Mouse (Mus musculus): ENCODE measurements around the gene Tcap. TPM values are rescaled to one million over a fixed set of nuclear protein-coding genes. Genes with fewer than 3 reads are reported as not detected.

The Tcap gene
- polyA plus RNA-seq, 1 experiment from 2014 or later, result 0.35 TPM

- Histone ChIP-seq H3K9ac (no peak overlapping the region), H3K4me2 (no peak overlapping the region), H3K27me3 (peaks cover 39% of the 10 kb centered on the region), H3K9me3 (no peaks in the 10 kb centered on the region), H3K36me3 (no peaks in the 10 kb centered on the region), H3K4me1 (replicated peaks) (peaks cover 7% of the 10 kb centered on the region), H3K27ac (no peak overlapping the region), H3K4me3 (no peak overlapping the region)
- 73% methylated on average over 6 of the region's 6 CpGs for WGBS
- no peak for ATAC-seq (ENCODE audit: low FRiP score)
Measured at GRCm38 (mm10) chr11:98406621-98407020, 23.0 kb downstream of the Tcap start.

GRCm38 (mm10) chr11:98408872-98409271 is 25.3 kb downstream of the Tcap start:
- WGBS, result 33% methylated on average over 8 of the region's 8 CpGs
- Histone ChIP-seq H3K4me1 (replicated peaks) (peaks cover 29% of the 10 kb centered on the region), H3K27me3 (peaks cover 46% of the 10 kb centered on the region), H3K4me3 (no peak overlapping the region), H3K4me2 (no peak overlapping the region), H3K9me3 (no peaks in the 10 kb centered on the region), H3K9ac (no peak overlapping the region), H3K36me3 (no peaks in the 10 kb centered on the region), H3K27ac (peak overlapping the region; percentile 52; the same call in 1 of the 2 replicates)
- ATAC-seq (ENCODE audit: low FRiP score), result peak; percentile 21; the same call in 1 of the 2 replicates

GRCm38 (mm10) chr11:98409341-98409822 is 25.8 kb downstream of the Tcap start:
- Histone ChIP-seq H3K9ac (0 out of 2 replicates have a peak overlapping the region, but pooled peaks have one; percentile 43), H3K9me3 (no peaks in the 10 kb centered on the region), H3K4me1 (replicated peaks) (peaks cover 34% of the 10 kb centered on the region), H3K4me2 (no peak overlapping the region), H3K36me3 (no peaks in the 10 kb centered on the region), H3K27ac (peak overlapping the region; percentile 52; the same call in 1 of the 2 replicates), H3K4me3 (no peak overlapping the region), H3K27me3 (peaks cover 50% of the 10 kb centered on the region)
- WGBS, result 0% methylated on average over 9 of the region's 10 CpGs
- ATAC-seq (ENCODE audit: low FRiP score), result peak; percentile 70

DNA sequence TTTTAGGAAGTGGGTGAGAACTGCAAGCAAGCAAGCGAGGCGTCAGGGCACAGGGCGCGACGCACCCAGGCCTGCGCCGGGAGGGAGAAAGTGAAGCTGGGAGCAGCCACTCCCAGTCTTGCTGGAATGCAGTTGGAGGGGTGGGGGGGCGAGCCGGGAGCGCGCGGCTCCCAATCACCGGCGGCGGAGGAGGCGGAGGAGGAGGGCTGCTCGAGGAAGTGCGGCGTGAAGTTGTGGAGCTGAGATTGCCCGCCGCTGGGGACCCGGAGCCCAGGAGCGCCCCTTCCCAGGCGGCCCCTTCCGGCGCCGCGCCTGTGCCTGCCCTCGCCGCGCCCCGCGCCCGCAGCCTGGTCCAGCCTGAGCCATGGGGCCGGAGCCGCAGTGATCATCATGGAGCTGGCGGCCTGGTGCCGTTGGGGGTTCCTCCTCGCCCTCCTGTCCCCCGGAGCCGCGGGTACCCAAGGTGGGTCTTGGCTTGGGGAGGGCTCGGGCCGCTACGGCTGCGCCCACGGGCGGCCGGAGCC is 28.7 kb downstream of the Tcap start, which contains the start of gene Erbb2:
Gene Erbb2, plus strand, starts transcription at position 198 of the 524 bp plus-strand sequence.
- Histone ChIP-seq H3K36me3 (no peaks in the 10 kb centered on the region), H3K27ac (peak within 1 kb of the TSS; percentile 84), H3K4me2 (peak within 1 kb of the TSS; percentile 97), H3K4me3 (peak within 1 kb of the TSS; percentile 63), H3K4me1 (replicated peaks) (peaks cover 35% of the 10 kb centered on the region), H3K9me3 (no peaks in the 10 kb centered on the region), H3K27me3 (peaks cover 56% of the 10 kb centered on the region), H3K9ac (peak within 1 kb of the TSS; percentile 83)
- 0 out of 2 replicates have a peak, but pooled peaks have one; percentile 29 for ATAC-seq (ENCODE audit: low FRiP score)
- under 1% methylated on average over 47 of the region's 49 CpGs for WGBS

GRCm38 (mm10) chr11:98412797-98413301 is 29.2 kb downstream of the Tcap start:
- Histone ChIP-seq H3K36me3 (no peaks in the 10 kb centered on the region), H3K27ac (peak overlapping the region; percentile 84), H3K27me3 (peaks cover 56% of the 10 kb centered on the region), H3K4me1 (replicated peaks) (peaks cover 35% of the 10 kb centered on the region), H3K4me2 (peak overlapping the region; percentile 97), H3K4me3 (peak overlapping the region; percentile 63), H3K9me3 (no peaks in the 10 kb centered on the region), H3K9ac (peak overlapping the region; percentile 83)
- peak; percentile 69 for ATAC-seq (ENCODE audit: low FRiP score)
- WGBS, result under 1% methylated on average over 40 of the region's 40 CpGs

DNA sequence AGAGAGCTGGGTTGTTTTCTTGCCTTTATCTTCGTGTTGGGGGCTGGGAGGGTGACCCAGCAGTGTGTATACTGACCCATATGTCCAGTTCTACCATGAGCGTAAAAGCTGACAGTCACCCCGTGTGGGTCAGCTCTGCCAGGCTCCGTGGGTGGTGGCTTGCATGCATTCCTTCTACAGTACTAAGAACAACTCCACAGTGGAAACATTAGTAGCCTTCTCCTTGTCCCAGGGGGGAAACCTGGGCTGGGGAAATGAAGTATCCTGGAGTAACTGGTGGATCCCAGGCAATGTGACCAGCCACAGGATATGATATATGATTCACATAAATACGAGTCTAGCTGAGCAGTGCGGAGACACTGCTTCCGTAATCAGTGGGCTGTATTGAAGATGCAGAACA is 30.1 kb downstream of the Tcap start:
- H3K9me3 ChIP-seq, result no peaks in the 10 kb centered on the region
- peaks cover 56% of the 10 kb centered on the region for H3K27me3 ChIP-seq
- H3K4me3 ChIP-seq, result peak overlapping the region; percentile 63
- no peak overlapping the region for H3K27ac ChIP-seq
- WGBS, result 16% methylated on average over 7 of the region's 7 CpGs
- peaks cover 35% of the 10 kb centered on the region for H3K4me1 ChIP-seq (replicated peaks)
- no peak for ATAC-seq (ENCODE audit: low FRiP score)
- H3K9ac ChIP-seq, result peak overlapping the region; percentile 24; the same call in 1 of the 2 replicates
- H3K4me2 ChIP-seq, result peak overlapping the region; percentile 97
- H3K36me3 ChIP-seq, result no peaks in the 10 kb centered on the region

- H3K27ac ChIP-seq, result no peak overlapping the region
- H3K4me1 ChIP-seq (replicated peaks), result peaks cover 30% of the 10 kb centered on the region
- H3K9ac ChIP-seq, result 0 out of 2 replicates have a peak overlapping the region, but pooled peaks have one; percentile 39
- WGBS, result 18% methylated on average over 2 of the region's 2 CpGs
- peak overlapping the region; percentile 63; the same call in 1 of the 2 replicates for H3K4me3 ChIP-seq
- peak overlapping the region; percentile 97 for H3K4me2 ChIP-seq
- H3K27me3 ChIP-seq, result peaks cover 56% of the 10 kb centered on the region
- H3K36me3 ChIP-seq, result no peaks in the 10 kb centered on the region
- ATAC-seq (ENCODE audit: low FRiP score), result no peak
- no peaks in the 10 kb centered on the region for H3K9me3 ChIP-seq
Measured at GRCm38 (mm10) chr11:98414162-98414561, 30.6 kb downstream of the Tcap start.

- WGBS, result 89% methylated on average over 1 of the region's 1 CpGs
- Histone ChIP-seq H3K4me2 (no peak overlapping the region), H3K4me3 (no peak overlapping the region), H3K36me3 (no peaks in the 10 kb centered on the region), H3K27me3 (peaks cover 30% of the 10 kb centered on the region), H3K9ac (no peak overlapping the region), H3K27ac (no peak overlapping the region), H3K9me3 (no peaks in the 10 kb centered on the region), H3K4me1 (replicated peaks) (peaks cover 24% of the 10 kb centered on the region)
- ATAC-seq (ENCODE audit: low FRiP score), result no peak
Measured at GRCm38 (mm10) chr11:98417074-98417473, 33.5 kb downstream of the Tcap start.

GRCm38 (mm10) chr11:98418273-98418672 is 34.7 kb downstream of the Tcap start:
- Histone ChIP-seq H3K9me3 (no peaks in the 10 kb centered on the region), H3K27ac (no peak overlapping the region), H3K27me3 (peaks cover 18% of the 10 kb centered on the region), H3K9ac (no peak overlapping the region), H3K4me1 (replicated peaks) (peaks cover 12% of the 10 kb centered on the region), H3K4me3 (no peak overlapping the region), H3K36me3 (0 out of 2 replicates have a peak, but pooled peaks cover under 1% of the 10 kb centered on the region), H3K4me2 (no peak overlapping the region)
- no peak for ATAC-seq (ENCODE audit: low FRiP score)
- WGBS, result 73% methylated on average over 5 of the region's 6 CpGs

DNA sequence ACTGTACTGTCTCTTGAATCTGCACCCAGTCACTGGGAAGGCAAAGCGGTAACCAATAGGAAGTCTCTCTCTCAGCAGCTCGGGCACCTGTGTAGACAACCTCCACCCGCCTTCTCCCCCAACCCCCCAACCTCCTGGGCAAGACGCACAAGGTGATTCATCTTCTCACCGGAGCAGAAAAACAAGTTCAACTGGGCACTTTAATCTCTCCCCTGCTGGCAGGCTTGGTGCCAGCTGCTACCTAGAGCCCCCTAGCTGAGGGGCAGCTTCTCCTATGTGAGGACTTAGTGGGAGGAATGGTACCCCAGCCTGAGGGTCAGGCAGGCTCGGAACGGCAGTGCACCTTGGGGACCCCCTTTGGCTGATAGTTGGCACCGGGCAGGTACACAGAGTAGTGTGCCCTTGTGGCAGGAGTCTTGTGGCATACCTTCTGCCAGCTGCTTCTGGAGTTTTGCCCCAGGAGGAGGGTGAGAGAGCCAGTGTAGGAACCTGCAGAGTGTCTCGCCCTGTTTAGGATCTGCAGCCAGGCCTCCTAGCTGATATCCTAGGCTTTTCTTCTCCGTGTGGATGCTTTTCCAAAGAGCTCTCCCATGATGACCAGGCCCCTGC is 35.4 kb downstream of the Tcap start:
- Histone ChIP-seq H3K4me2 (no peak overlapping the region), H3K9ac (no peak overlapping the region), H3K4me3 (no peak overlapping the region), H3K4me1 (replicated peaks) (peaks cover 4% of the 10 kb centered on the region), H3K36me3 (0 out of 2 replicates have a peak, but pooled peaks cover 4% of the 10 kb centered on the region), H3K27me3 (peaks cover 10% of the 10 kb centered on the region), H3K9me3 (no peaks in the 10 kb centered on the region), H3K27ac (no peak overlapping the region)
- ATAC-seq (ENCODE audit: low FRiP score), result no peak
- WGBS, result 84% methylated on average over 10 of the region's 10 CpGs

DNA sequence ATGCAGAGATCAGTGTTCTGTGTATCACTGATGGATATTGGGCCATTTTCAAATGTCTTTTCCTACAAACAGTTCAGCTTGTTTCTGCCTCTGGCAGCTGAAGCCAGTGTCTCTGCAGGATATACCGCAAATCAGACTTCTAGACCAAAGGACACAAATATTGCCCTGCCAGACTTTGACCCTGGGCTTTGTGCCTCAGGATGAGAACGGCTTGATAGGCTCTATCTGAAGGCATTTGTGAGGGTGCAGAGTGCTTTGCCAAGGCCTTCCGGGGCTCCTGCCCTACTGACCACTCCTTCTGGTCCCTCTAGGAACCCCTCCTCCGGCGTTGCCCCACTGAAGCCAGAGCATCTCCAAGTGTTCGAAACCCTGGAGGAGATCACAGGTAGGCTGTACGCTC is 43.0 kb downstream of the Tcap start:
- ATAC-seq (ENCODE audit: low FRiP score), result no peak
- no peak overlapping the region for H3K4me2 ChIP-seq
- WGBS, result 94% methylated on average over 7 of the region's 7 CpGs
- no peaks in the 10 kb centered on the region for H3K4me1 ChIP-seq (replicated peaks)
- H3K27ac ChIP-seq, result no peak overlapping the region
- no peak overlapping the region for H3K9ac ChIP-seq
- no peaks in the 10 kb centered on the region for H3K27me3 ChIP-seq
- peaks cover 8% of the 10 kb centered on the region; the same call in 1 of the 2 replicates for H3K36me3 ChIP-seq
- no peak overlapping the region for H3K4me3 ChIP-seq
- no peaks in the 10 kb centered on the region for H3K9me3 ChIP-seq

- Histone ChIP-seq H3K36me3 (peaks cover 10% of the 10 kb centered on the region; the same call in 1 of the 2 replicates), H3K9me3 (no peaks in the 10 kb centered on the region), H3K9ac (0 out of 2 replicates have a peak overlapping the region, but pooled peaks have one; percentile 24), H3K4me1 (replicated peaks) (no peaks in the 10 kb centered on the region), H3K27me3 (no peaks in the 10 kb centered on the region), H3K27ac (no peak overlapping the region), H3K4me3 (no peak overlapping the region), H3K4me2 (no peak overlapping the region)
- 90% methylated on average over 5 of the region's 5 CpGs for WGBS
- ATAC-seq (ENCODE audit: low FRiP score), result no peak
Measured at GRCm38 (mm10) chr11:98428436-98428835, 44.8 kb downstream of the Tcap start.
